ENCODE assay signal across 8 mouse cellular contexts in genomic region chr8:111535491-111535890, GRCm38 (mm10). TPM values are rescaled to one million over a fixed set of nuclear protein-coding genes. Genes with fewer than 3 reads are reported as not detected.
A peak's percentile ranks its signal among the peaks of the same experiment; 100 is the strongest.
DNase-seq lines count a peak whose midpoint lies in the region; ATAC-seq and TF ChIP-seq lines count a peak whose summit lies in the region.
"Had no signal": no experiment of that assay in that cellular context is flagged by ENCODE, and none has a peak within 500 bp of the region (broad histone marks: within the 10 kb centered on the region; RNA-seq: fewer than 3 reads in every experiment).

No protein-coding gene starts in this region.

- peaks cover under 1% of the 10 kb centered on the region; the same call in 1 of the 2 replicates for H3K36me3 ChIP-seq in liver, adult 2 months (ENCODE audit: control insufficient read depth, insufficient read depth, low read length)
- no peaks in the 10 kb centered on the region for H3K36me3 ChIP-seq in forebrain, embryonic 14.5 days (ENCODE audit: control insufficient read depth, insufficient read depth, low read length)
- no peaks in the 10 kb centered on the region for H3K36me3 ChIP-seq in limb, embryonic 14.5 days (ENCODE audit: control insufficient read depth, insufficient read depth, low read length)
- H3K36me3 ChIP-seq in stomach, embryonic 14.5 days (ENCODE audit: control insufficient read depth, insufficient read depth, low read length), result no peaks in the 10 kb centered on the region

- WGBS in liver, adult 2 months, result 9% methylated on average over 5 of the region's 5 CpGs
- WGBS in forebrain, embryonic 14.5 days, result 45% methylated on average over 5 of the region's 5 CpGs
- WGBS in limb, embryonic 14.5 days, result 44% methylated on average over 5 of the region's 5 CpGs
- 27% methylated on average over 5 of the region's 5 CpGs for WGBS in stomach, embryonic 14.5 days

- TF ChIP-seq CTCF in liver, adult 2 months (IDR thresholded peaks at IDR 0.05; ENCODE audit: low read depth, low read length), result no peak

- no peaks in the 10 kb centered on the region for H3K27me3 ChIP-seq in liver, adult 2 months (ENCODE audit: control insufficient read depth, insufficient read depth, low read length)
- no peaks in the 10 kb centered on the region for H3K27me3 ChIP-seq in forebrain, embryonic 14.5 days (replicated peaks; ENCODE audit: control insufficient read depth, insufficient read depth, low read length)
- no peaks in the 10 kb centered on the region for H3K27me3 ChIP-seq in limb, embryonic 14.5 days (ENCODE audit: control insufficient read depth, insufficient read depth, low read length)
- no peaks in the 10 kb centered on the region for H3K27me3 ChIP-seq in stomach, embryonic 14.5 days (ENCODE audit: control insufficient read depth, insufficient read depth, low read length)
- H3K27me3 ChIP-seq: Patski had no signal

- peaks cover 19% of the 10 kb centered on the region for H3K4me1 ChIP-seq in liver, adult 2 months (ENCODE audit: control insufficient read depth, insufficient read depth, low read length)
- peaks cover 22% of the 10 kb centered on the region for H3K4me1 ChIP-seq in forebrain, embryonic 14.5 days (ENCODE audit: control insufficient read depth, insufficient read depth, low read length)
- H3K4me1 ChIP-seq in limb, embryonic 14.5 days (ENCODE audit: control insufficient read depth, insufficient read depth, low read length), result peaks cover 27% of the 10 kb centered on the region
- H3K4me1 ChIP-seq in stomach, embryonic 14.5 days (ENCODE audit: control insufficient read depth, insufficient read depth, low read length), result peaks cover 23% of the 10 kb centered on the region; the same call in 1 of the 2 replicates

- ATAC-seq in forebrain, embryonic 14.5 days, result no peak
- ATAC-seq in limb, embryonic 14.5 days (ENCODE audit: low FRiP score, low read depth), result no peak
- no peak for ATAC-seq in stomach, embryonic 14.5 days (ENCODE audit: insufficient number of reproducible peaks, insufficient read depth, low FRiP score, low read depth)

- H3K27ac ChIP-seq in liver, adult 2 months (replicated peaks; ENCODE audit: insufficient read depth, low read depth, low read length), result peak overlapping the region; percentile 86
- no peak overlapping the region for H3K27ac ChIP-seq in forebrain, embryonic 14.5 days (ENCODE audit: low read depth, low read length)
- H3K27ac ChIP-seq in limb, embryonic 14.5 days (replicated peaks; ENCODE audit: low read depth, low read length), result no peak overlapping the region
- no peak overlapping the region for H3K27ac ChIP-seq in stomach, embryonic 14.5 days (ENCODE audit: low read length)

- H3K4me3 ChIP-seq in liver, adult 2 months (ENCODE audit: insufficient read depth, low read depth, low read length), result no peak overlapping the region
- peak overlapping the region; percentile 57 for H3K4me3 ChIP-seq in forebrain, embryonic 14.5 days (ENCODE audit: low read depth, low read length)
- peak overlapping the region; percentile 93 for H3K4me3 ChIP-seq in limb, embryonic 14.5 days (replicated peaks; ENCODE audit: low read length)
- peak overlapping the region; percentile 95 for H3K4me3 ChIP-seq in stomach, embryonic 14.5 days (ENCODE audit: low read depth, low read length)

- peaks cover 15% of the 10 kb centered on the region for H3K79me2 ChIP-seq in liver, adult 2 months (ENCODE audit: control insufficient read depth, insufficient read depth, low read length)

- DNase-seq in liver, adult 2 months (ENCODE audit: extremely low read depth, low read depth, low spot score), result peak; percentile 92
- DNase-seq in liver, result no peak
- DNase-seq in forebrain, embryonic 14.5 days (ENCODE audit: low spot score), result no peak
- no peak for DNase-seq in limb, embryonic 14.5 days (ENCODE audit: low spot score)
- no peak for DNase-seq in right cerebral cortex, postnatal 14 days
- no peak for DNase-seq in cerebellum, postnatal 10 days

- peak overlapping the region; percentile 77 for H3K4me2 ChIP-seq in forebrain, embryonic 14.5 days (ENCODE audit: low read length)
- peak overlapping the region; percentile 66 for H3K4me2 ChIP-seq in limb, embryonic 14.5 days (replicated peaks; ENCODE audit: low read depth, low read length, severe bottlenecking)
- H3K4me2 ChIP-seq in stomach, embryonic 14.5 days (replicated peaks; ENCODE audit: low read depth, low read length), result peak overlapping the region; percentile 36; the same call in 1 of the 2 replicates

- H3K9me3 ChIP-seq in forebrain, embryonic 14.5 days (replicated peaks; ENCODE audit: control insufficient read depth, low read length), result no peaks in the 10 kb centered on the region
- no peaks in the 10 kb centered on the region for H3K9me3 ChIP-seq in limb, embryonic 14.5 days (ENCODE audit: control insufficient read depth, low read length)
- no peaks in the 10 kb centered on the region for H3K9me3 ChIP-seq in stomach, embryonic 14.5 days (ENCODE audit: control insufficient read depth, low read depth, low read length)

- peak overlapping the region; percentile 46; the same call in 1 of the 2 replicates for H3K9ac ChIP-seq in liver, adult 2 months (ENCODE audit: low read depth, low read length)
- H3K9ac ChIP-seq in forebrain, embryonic 14.5 days (ENCODE audit: low read length), result no peak overlapping the region
- H3K9ac ChIP-seq in limb, embryonic 14.5 days (ENCODE audit: low read depth, low read length, severe bottlenecking), result no peak overlapping the region
- no peak overlapping the region for H3K9ac ChIP-seq in stomach, embryonic 14.5 days (replicated peaks; ENCODE audit: low read depth, low read length)

- no peak for TF ChIP-seq POLR2A in liver, adult 2 months (IDR thresholded peaks at IDR 0.05; ENCODE audit: extremely low read depth, insufficient read depth, low read length)
- no peak for TF ChIP-seq POLR2A in limb, embryonic 14.5 days (IDR thresholded peaks at IDR 0.05; ENCODE audit: borderline replicate concordance, extremely low read depth, insufficient read depth, insufficient read length)

RNA-seq across cellular contexts. Expression of gene Znrf1, which starts 0.4 kb away (rescaled TPM):
- 13.8 and 19.9 TPM in 2 replicates for total RNA-seq in liver, adult 2 months (2014; rRNA removed)
- 35.9 and 44.3 TPM in 2 replicates for polyA plus RNA-seq in liver, adult 2 months (2012; rRNA removed)
- polyA plus RNA-seq in forebrain, embryonic 14.5 days (2014; fragmentation: Nextera tagmentation; extraction: Ambion mirVana), result 55.3 and 64.6 TPM in 2 replicates
- polyA plus RNA-seq in limb, embryonic 14.5 days (2012; rRNA removed), result 133 and 158 TPM in 2 replicates
- 42.4 and 55.3 TPM in 2 replicates for polyA plus RNA-seq in limb, embryonic 14.5 days (2014; fragmentation: Nextera tagmentation; extraction: Ambion mirVana)
- polyA plus RNA-seq in stomach, embryonic 14.5 days (2014; fragmentation: Nextera tagmentation; extraction: Ambion mirVana), result 36.9 and 37.7 TPM in 2 replicates

RNA-seq across cellular contexts. Expression of gene Wdr59, which starts 13.6 kb away (rescaled TPM):
- 4.8 and 5.4 TPM in 2 replicates for total RNA-seq in liver, adult 2 months (2014; rRNA removed)
- 4.9 and 5.3 TPM in 2 replicates for polyA plus RNA-seq in liver, adult 2 months (2012; rRNA removed)
- polyA plus RNA-seq in forebrain, embryonic 14.5 days (2014; fragmentation: Nextera tagmentation; extraction: Ambion mirVana), result 2.9 and 4.2 TPM in 2 replicates
- 11.5 and 13.3 TPM in 2 replicates for polyA plus RNA-seq in limb, embryonic 14.5 days (2012; rRNA removed)
- polyA plus RNA-seq in limb, embryonic 14.5 days (2014; fragmentation: Nextera tagmentation; extraction: Ambion mirVana), result 6.0 and 6.1 TPM in 2 replicates
- polyA plus RNA-seq in stomach, embryonic 14.5 days (2014; fragmentation: Nextera tagmentation; extraction: Ambion mirVana), result 5.4 and 6.8 TPM in 2 replicates
